10 mouse cellular contexts compared by ENCODE assay signal in genomic region chr16:31046217-31046659, GRCm38 (mm10). TPM values are rescaled to one million over a fixed set of nuclear protein-coding genes. Genes with fewer than 3 reads are reported as not detected.
DNase-seq lines count a peak whose midpoint lies in the region; ATAC-seq and TF ChIP-seq lines count a peak whose summit lies in the region.
"Had no signal": no experiment of that assay in that cellular context is flagged by ENCODE, and none has a peak within 500 bp of the region (broad histone marks: within the 10 kb centered on the region; RNA-seq: fewer than 3 reads in every experiment).

No protein-coding gene starts in this region.

- H3K4me1 ChIP-seq in CH12.LX (ENCODE audit: control insufficient read depth in 1 of 2, insufficient read depth in 2 of 2) = peaks cover 25 to 82% of the 10 kb centered on the region in 2 experiments
- H3K4me1 ChIP-seq in heart, embryonic 14.5 days (ENCODE audit: control insufficient read depth in 2 of 2, insufficient read depth in 2 of 2, low read length in 2 of 2) = peaks cover 15 to 19% of the 10 kb centered on the region in 2 experiments
- H3K4me1 ChIP-seq: midbrain, embryonic 12.5 days had no signal

- no peaks in the 10 kb centered on the region for H3K79me2 ChIP-seq in CH12.LX (replicated peaks; ENCODE audit: control insufficient read depth, extremely low read depth, insufficient read depth, poor library complexity, severe bottlenecking)

- no peak for TF ChIP-seq POLR2A in CH12.LX (IDR thresholded peaks at IDR 0.05; ENCODE audit: low read depth, low read length)

- H3K27ac ChIP-seq in left cerebral cortex, adult 2 months = peak overlapping the region; percentile 38
- H3K27ac ChIP-seq in CH12.LX (ENCODE audit: insufficient read depth, low read depth) = peak overlapping the region; percentile 34; the same call in 1 of the 2 replicates
- H3K27ac ChIP-seq in heart, embryonic 14.5 days (replicated peaks in 1 of 2; ENCODE audit: control insufficient read depth in 1 of 2, insufficient read depth in 1 of 2, low read depth in 2 of 2, low read length in 2 of 2) = peak overlapping the region; percentile 83 to 92
- H3K27ac ChIP-seq: midbrain, embryonic 12.5 days had no signal

- 0 out of 2 replicates have a peak overlapping the region, but pooled peaks have one; percentile 2 for H3K4me2 ChIP-seq in CH12.LX (ENCODE audit: insufficient read depth, low read depth, poor library complexity, severe bottlenecking)
- peak overlapping the region; percentile 53 for H3K4me2 ChIP-seq in heart, embryonic 14.5 days (ENCODE audit: low read length)
- H3K4me2 ChIP-seq: midbrain, embryonic 12.5 days had no signal

- ATAC-seq in heart, embryonic 14.5 days (ENCODE audit: insufficient number of reproducible peaks, insufficient read depth, low FRiP score, low read depth) = peak; percentile 68

- H3K4me3 ChIP-seq in left cerebral cortex, adult 2 months = no peak overlapping the region
- no peak overlapping the region for H3K4me3 ChIP-seq in CH12.LX (replicated peaks in 1 of 3; ENCODE audit: low read depth in 2 of 3, low read length in 2 of 3, poor library complexity in 1 of 3)
- H3K4me3 ChIP-seq in heart, embryonic 14.5 days (ENCODE audit: control insufficient read depth in 1 of 2, insufficient read depth in 1 of 2, low read depth in 1 of 2, low read length in 2 of 2) = no peak overlapping the region
- H3K4me3 ChIP-seq: midbrain, embryonic 12.5 days had no signal

- no peak; the same call in 1 of the 2 replicates for TF ChIP-seq EP300 in CH12.LX (IDR thresholded peaks at IDR 0.05; ENCODE audit: low read length)

- intact Hi-C loops in left cerebral cortex, adult 2 months (cut with DNase I) = no loop called here
- intact Hi-C loops in left cerebral cortex, postnatal 4 days (cut with DNase I) = no loop called here

- no peak for TF ChIP-seq CTCF in left cerebral cortex, adult 2 months (IDR thresholded peaks at IDR 0.05)
- TF ChIP-seq CTCF in CH12.LX (conservative IDR thresholded peaks at IDR 0.05 in 1 of 2, IDR thresholded peaks at IDR 0.05 in 1 of 2; ENCODE audit: low read depth in 2 of 2, low read length in 2 of 2) = no peak

- TF ChIP-seq RAD21 in CH12.LX (IDR thresholded peaks at IDR 0.05; ENCODE audit: low read depth, low read length) = no peak

- H3K27me3 ChIP-seq in CH12.LX (replicated peaks) = no peaks in the 10 kb centered on the region
- no peaks in the 10 kb centered on the region for H3K27me3 ChIP-seq in heart, embryonic 14.5 days (ENCODE audit: control insufficient read depth, insufficient read depth, low read length)
- H3K27me3 ChIP-seq: midbrain, embryonic 12.5 days had no signal

- dilution Hi-C loops in CH12.LX (cut with MboI; ENCODE audit: extremely low pct_ligation_motif_present, extremely low pct_unique_long_range_greater_than_20kb, low sequenced_read_pairs) = no loop called here

- H3K36me3 ChIP-seq in CH12.LX (replicated peaks in 1 of 2; ENCODE audit: control insufficient read depth in 1 of 2, insufficient read depth in 1 of 2, low read length in 1 of 2) = peaks cover 4 to 43% of the 10 kb centered on the region in 2 experiments
- H3K36me3 ChIP-seq in heart, embryonic 14.5 days (ENCODE audit: control insufficient read depth, insufficient read depth, low read length) = no peaks in the 10 kb centered on the region
- H3K36me3 ChIP-seq: midbrain, embryonic 12.5 days had no signal

- 11% methylated on average over 14 of the region's 14 CpGs for WGBS in heart, embryonic 14.5 days

- peak; percentile 30 for DNase-seq in cerebellum, adult 11-12 months
- no peak for DNase-seq in cerebellum, postnatal 10 days
- DNase-seq in left cerebral cortex, adult 2 months (ENCODE audit: extremely low spot score in 1 of 2, low spot score in 2 of 2) = no peak
- DNase-seq in left cerebral cortex, postnatal 4 days = no peak
- DNase-seq in CH12.LX (ENCODE audit: extremely low read depth) = peak; percentile 58
- no peak for DNase-seq in embryo, embryonic 10.5 days (ENCODE audit: low spot score)
- DNase-seq in embryo, embryonic 9.5 days (ENCODE audit: extremely low spot score) = no peak
- DNase-seq: right cerebral cortex, postnatal 4 days had no signal

- in situ Hi-C loops in CH12.LX (cut with MboI; ENCODE audit: low pct_ligation_motif_present, low pct_unique_long_range_greater_than_20kb, low sequenced_read_pairs) = no loop called here

- H3K9ac ChIP-seq in CH12.LX (ENCODE audit: insufficient read depth, low read depth) = no peak overlapping the region
- peak overlapping the region; percentile 55 for H3K9ac ChIP-seq in heart, embryonic 14.5 days (ENCODE audit: low read length)
- H3K9ac ChIP-seq: midbrain, embryonic 12.5 days had no signal

- H3K9me3 ChIP-seq in CH12.LX (replicated peaks; ENCODE audit: low read length) = no peaks in the 10 kb centered on the region
- no peaks in the 10 kb centered on the region for H3K9me3 ChIP-seq in heart, embryonic 14.5 days (ENCODE audit: control insufficient read depth, low read length)
- H3K9me3 ChIP-seq: midbrain, embryonic 12.5 days had no signal

TF ChIP-seq in CH12.LX, 34 proteins besides CTCF, POLR2A, EP300 and RAD21:
- TF ChIP-seq MXI1 (IDR thresholded peaks at IDR 0.05; ENCODE audit: low read depth, low read length) (peak; percentile 28; the same call in 1 of the 2 replicates), MAX (IDR thresholded peaks at IDR 0.05; ENCODE audit: low read length) (no peak), MEF2A (IDR thresholded peaks at IDR 0.05; ENCODE audit: borderline replicate concordance, low read depth, low read length) (peak; percentile 78; the same call in 1 of the 2 replicates), MAFK (IDR thresholded peaks at IDR 0.05; ENCODE audit: insufficient replicate concordance, low read length) (no peak)

RNA-seq across cellular contexts. Expression of gene Xxylt1, which starts 35.0 kb away (rescaled TPM):
- total RNA-seq in left cerebral cortex, adult 2 months (2021) = 10 to 100 TPM; 19.4 to 21.9 TPM
- 10 to 100 TPM; 19.7 to 22.7 TPM for total RNA-seq in left cerebral cortex, postnatal 4 days (2021)
- total RNA-seq in CH12.LX (2012; rRNA removed) = 21.5 and 23.8 TPM in 2 replicates
- total RNA-seq in CH12.LX (2014; rRNA removed) = 43.4 and 45.7 TPM in 2 replicates
- polyA plus RNA-seq in CH12.LX (2012; ENCODE audit: insufficient read length, low read depth) = 27.4 and 35.1 TPM in 2 replicates
- 10.6 and 12.2 TPM in 2 replicates for polyA plus RNA-seq in heart, embryonic 14.5 days (2014; fragmentation: Nextera tagmentation; extraction: Ambion mirVana)

Comparison
In these comparisons a context has a peak if more than half of its experiments do, and no peak if none do; other contexts are left out.
1. DNase-seq: peak in cerebellum, adult 11-12 months (single experiment) and CH12.LX (single experiment); none in cerebellum, postnatal 10 days (0 of 2), left cerebral cortex, adult 2 months (0 of 2), left cerebral cortex, postnatal 4 days (single experiment), embryo, embryonic 10.5 days (single experiment) and embryo, embryonic 9.5 days (single experiment).
2. H3K27ac ChIP-seq: peak in every context shown above with its lines; median percentile 88 in heart, embryonic 14.5 days; 38 in left cerebral cortex, adult 2 months; 34 in CH12.LX.